Mouse (Mus musculus) left cerebral cortex, adult 11 months (tissue): Measurements from ENCODE around the gene Chfr.

Experiments used
- DNase-seq: peaks from one replicate; pipeline ENCODE4 v3.0.0; 2022; ENCODE audit warnings: low spot score

Chfr gene

DNA sequence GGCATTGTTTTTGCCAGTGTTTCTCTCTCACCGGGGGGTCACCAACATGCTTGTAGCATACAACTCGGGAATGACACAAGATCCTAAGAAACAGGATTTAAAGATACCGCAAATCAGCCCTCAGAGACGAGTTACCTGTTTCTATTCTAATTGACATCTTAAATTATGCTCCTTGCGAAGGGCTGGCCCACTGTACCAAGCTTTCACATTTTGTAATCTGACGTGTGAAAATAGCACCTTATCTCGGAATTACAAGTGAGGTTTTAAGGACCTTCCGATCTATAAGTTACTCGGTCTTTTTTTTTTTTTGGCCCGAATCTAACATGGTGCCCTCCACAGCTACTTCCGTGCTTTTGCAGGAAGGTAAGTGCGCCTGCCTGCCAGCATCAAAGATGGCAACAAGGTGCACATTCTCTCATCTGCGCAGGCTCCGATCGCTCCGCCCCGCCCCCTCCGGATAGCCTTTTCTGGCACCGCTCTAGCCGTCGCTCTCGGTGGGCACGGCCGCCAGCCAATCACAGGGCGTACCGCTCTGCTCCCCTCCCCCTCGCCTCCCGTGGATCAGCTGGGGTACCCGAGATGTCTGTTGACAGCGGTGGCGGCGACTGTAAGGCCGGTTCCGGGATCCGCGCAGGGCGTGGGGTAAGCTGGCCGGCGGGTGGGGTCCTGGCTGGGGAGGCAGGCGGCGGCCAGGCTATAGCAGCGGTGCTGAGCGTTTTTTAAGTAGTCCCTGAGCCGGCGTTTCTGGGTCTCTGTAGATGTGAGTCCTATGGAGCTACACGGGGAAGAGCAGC lies at the start of gene Chfr:
TSS of gene Chfr (plus strand) at position 550 of the 794 bp plus-strand sequence.
- peak; percentile 99 for DNase-seq

DNA sequence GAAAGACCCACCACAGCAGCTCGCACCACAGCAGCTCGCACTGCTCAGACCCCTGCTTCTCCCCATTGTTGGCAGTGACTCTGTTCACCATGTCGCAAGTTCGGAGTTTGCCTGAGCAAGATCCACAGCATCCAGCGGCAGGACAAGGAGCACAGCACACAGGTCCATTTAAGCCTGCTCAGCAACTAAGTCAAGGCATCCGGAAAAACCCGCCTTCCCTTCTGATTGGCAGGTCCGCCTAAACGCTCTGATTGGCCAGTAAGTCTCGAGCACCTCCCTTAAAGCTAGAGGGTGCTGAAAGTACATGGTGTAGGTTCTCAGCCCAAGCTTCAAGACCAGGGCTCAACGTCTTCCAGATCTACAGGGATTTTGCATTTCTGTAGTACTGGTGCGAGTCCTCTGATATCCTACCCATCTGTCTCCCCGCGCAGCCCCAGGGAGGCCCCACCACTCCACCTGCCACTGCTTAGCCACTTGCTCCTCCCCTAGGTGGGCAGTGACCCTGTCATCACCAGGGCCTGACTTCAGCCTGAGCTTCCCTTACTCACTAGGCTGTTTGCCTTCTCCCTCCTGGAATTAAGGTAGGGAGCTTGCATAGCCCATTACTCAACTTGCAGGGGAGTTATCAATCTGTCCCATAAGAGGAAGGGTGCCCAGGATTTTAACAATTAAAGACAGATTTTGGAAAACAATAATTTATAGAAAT lies 49.3 kb upstream of the Chfr start:
- DNase-seq: no peak

DNA sequence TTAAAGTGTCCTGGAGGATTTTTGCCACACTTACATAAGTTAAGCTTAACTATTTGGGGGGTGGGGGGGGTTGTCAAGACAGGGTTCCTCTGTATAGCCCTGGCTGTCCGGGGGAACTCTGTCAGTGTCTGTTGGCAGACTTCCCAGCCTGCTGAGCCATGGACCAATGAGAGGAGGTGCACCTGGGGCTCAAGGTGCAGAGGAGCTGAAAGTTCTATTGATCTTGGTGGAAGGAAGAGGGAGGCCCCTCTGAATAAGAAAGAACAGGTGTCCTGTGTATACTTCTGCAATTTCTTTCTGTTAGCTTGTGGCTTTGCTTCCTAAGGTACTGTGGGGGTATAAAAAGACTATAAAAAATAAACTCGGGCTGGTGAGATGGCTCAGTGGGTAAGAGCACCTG lies 44.1 kb upstream of the Chfr start:
- DNase-seq: no peak

DNA sequence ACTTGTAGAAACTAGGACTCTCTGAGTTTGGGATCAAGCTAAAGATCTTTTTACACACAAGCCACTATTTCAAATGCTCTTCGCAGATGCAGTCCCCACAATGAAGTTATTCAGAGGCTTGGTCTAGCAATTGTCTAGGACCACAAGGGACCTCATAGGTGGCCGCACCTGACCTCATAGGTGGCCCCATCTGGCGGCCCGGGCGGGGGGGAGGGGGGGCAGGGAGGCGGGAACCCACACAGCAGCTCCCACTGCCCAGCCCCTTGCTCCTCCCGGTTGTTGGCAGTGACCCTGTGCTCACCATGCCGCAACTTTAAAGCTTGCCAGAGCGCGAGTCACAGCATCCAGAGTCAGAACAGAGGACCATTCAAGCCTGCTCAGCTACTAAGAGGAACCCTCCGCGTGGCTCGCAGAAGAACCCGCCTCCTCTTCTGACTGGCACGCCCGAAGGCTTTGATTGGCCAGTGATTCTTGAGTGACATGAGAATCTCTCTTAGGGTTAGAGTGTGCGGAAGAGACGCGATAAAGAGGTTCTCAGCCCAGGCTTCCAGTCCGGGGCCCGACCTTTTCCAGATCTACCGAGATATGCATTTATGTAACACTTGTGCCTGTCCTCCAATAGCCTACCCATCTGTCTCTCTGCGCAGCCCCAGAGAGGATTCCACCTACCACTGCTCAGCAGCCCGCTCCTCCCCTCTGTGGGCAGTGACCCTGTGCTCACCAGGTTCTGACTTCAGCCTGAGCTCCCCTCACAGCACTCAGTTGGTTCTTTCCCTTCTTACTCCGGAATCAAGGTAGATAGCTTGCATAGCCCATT lies 41.4 kb upstream of the Chfr start, which contains the start of gene Gm35315:
TSS of gene Gm35315 (minus strand) at position 391 of the 817 bp plus-strand sequence.
- DNase-seq: peak; percentile 91

DNA sequence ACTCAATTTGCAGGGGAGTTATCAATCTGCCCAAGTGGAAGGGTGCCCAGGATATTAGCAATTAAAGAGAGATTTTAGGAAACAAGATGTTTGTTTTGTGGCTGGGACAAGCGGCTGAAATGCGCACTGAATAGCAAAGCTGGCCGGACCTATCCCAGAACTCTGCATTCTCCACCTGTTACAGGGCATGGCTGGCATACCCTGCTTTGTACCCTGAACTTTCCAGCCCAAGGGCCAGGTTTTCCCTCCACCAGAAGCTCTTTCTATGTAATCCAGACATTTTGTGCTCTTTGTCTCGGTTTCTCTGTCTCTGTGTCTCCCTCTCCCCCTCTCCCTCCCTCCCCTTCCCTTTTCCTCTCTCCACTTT lies 40.8 kb upstream of the Chfr start:
- no peak for DNase-seq

DNA sequence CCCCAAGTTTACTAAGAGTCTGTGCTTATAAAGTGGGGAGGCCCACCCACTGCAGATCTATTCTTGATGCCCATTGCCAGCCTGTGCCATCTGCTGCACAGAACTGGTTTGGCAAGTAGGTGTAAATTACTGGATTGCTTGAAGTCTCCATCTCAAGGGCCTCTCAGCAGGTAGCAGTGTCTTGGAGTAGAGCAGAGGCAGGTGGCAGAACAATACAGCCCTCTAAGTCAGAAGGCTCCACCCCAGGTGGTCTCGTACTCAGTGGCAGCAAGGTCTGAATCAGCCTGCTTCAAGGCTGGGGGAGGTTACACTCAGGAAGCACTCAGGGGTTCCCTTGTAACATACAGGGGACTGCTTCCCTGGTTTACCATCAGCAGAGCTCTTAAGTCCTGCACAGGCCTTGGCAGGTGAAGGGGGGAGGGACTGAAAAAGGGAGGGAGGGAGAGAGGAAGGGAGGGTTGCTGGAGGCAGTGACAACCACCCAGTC lies 36.6 kb upstream of the Chfr start:
- DNase-seq: peak; percentile 44

DNA sequence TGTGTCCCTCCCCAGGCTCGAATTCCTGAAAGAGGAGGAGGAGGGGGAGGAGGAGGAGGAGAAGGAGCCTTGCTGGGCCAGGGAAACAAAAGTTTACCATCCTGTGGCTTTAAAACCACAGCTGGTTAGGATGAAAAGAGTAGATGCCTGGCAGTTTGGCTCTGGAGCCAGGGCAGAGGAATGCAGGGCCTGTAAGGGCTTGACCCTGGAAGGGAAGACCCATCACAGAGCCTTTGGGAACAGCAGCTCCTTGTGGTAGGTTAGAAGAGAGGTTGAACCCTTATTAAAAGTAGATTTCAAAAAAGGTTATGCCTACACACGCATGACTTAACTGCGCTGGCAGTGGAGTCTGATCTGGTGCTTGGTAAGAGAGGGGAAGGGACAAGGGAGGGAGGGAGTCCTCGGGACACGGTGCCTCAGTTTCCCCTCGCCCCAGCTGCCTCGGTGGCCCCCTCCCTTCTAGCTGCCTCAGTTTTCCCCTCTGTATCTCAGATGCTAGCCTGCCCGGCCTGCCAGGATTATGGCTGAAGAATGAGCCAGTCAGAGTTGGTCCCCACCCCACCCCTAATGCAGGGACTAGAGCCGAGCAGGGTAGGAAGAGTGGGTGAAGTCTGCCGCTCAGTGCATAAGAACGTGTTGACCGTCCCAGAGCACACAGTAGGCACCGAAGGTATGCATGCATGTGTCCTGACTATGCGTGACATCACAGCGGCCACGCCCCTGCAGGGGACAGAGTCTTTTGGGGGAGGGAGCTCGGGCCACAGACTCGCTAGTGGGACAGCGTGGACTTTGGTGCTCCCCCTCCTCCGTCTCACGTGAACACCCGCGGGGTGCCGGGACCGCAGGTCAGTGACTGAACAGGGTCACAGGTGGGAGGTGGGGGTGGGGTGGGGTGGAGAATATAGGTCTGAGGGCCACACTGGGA lies 35.7 kb upstream of the Chfr start, which contains the start of gene Plcxd1:
TSS of gene Plcxd1 (plus strand) at position 314 of the 925 bp plus-strand sequence.
- DNase-seq: no peak

DNA sequence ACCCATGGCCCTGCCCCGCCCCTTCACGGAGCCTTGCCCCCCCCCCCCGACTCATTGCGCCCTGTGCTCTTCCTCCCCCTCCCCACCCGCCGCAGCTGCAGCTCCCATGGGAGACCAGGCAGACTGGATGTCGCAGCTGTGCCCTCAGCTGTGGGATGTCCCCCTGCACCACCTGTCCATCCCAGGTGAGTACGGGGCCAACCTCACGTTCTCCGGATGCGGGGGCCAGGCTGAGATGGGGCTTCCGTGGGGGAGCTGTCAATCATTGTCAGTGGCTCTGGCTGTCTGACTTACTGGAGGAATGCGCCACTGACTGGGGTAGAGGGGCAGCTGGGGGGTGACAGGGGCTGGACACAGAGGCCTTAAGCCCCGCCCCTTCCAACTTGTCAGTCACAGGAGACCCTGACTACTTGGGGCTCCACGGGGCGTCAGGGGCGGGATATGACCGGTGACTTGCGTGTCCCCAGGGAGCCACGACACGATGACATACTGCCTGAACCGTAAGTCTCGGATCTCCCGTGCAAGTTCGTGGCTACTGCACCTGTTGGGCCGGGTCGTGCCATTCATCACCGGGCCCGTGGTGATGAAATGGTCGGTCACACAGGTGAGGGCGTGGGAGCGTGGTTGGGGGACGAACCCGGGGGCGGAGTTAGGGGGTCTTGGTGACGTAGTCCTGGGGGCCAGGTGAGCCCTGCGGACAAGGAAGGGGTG lies 34.6 kb upstream of the Chfr start:
- peak; percentile 46 for DNase-seq

DNA sequence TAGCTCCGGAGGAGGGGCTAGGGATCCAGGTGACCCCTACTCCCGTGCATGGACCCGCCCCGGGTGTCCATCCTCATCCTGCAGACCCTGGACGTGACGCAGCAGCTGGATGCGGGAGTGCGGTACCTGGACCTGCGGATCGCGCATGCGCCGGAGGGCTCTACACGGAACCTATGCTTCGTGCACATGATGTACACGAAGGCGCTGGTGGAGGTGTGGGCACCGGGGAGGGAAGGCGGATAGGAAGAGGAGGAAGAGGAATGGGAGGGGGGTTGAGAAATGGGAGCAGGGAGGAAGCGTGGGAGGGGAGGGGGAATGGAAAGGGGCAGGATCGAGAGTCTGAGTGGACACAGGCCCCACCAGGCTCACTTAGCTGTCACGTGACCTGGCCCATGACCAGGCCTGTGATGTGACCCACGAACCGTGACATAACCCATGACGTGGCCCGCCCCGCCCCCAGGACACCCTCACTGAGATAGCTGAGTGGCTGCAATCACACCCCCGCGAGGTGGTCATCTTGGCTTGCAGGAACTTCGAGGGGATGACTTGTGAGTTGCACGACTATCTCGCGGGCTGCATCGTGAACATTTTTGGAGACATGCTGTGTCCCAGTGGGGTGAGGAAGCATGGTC lies 33.8 kb upstream of the Chfr start:
- DNase-seq: peak; percentile 63

DNA sequence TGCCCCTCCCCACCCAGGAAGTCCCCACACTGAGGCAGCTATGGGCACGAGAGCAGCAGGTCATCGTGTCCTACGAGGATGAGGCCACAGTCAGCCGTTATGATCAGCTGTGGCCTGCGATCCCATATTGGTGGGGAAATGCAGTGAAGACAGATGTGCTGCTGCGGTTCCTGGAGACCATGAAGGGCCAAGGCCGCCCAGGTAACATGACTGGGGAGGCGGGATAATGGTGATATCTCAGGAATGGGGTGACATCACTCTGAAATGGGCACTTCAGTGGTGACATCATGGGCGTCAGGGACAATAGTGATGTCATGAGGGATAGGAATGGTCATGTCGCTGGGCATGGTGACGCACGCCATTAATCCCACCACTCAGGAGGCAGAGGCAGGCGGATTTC lies 33.2 kb upstream of the Chfr start:
- no peak for DNase-seq

DNA sequence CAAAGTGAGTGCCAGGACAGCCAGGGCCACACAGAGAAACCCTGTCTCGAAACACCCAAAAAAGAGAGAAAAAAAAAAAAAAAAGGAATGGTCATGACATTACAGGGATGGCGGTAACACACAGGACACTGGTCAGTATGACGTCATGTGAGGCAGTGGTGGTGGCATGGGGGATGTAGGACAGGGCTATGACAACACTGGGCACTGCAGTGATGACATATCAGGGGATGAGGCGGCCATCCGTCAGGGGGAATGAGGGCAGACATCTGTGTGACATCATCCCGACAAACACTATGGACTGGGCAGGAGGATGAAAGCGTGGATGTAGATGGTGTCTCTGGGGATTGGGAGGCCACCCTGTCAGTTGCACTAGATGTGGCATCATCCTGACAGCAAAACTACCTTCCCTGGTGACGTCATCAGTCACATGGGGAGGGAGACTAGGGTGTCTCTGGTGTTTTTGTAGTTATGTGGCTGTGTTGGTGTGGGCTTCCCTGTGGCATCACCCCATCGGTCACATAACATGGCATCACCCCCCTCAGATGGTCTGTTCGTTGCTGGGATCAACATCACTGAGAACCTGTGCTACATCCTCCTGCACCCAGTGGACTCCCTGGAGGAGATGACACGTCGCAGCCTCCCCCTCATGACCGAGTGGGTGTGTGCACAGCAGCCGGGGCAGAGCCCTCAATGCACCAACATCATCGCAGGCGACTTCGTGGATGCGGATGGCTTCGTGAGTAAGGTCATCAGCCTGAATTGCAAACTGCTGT lies 32.6 kb upstream of the Chfr start:
- DNase-seq: no peak

DNA sequence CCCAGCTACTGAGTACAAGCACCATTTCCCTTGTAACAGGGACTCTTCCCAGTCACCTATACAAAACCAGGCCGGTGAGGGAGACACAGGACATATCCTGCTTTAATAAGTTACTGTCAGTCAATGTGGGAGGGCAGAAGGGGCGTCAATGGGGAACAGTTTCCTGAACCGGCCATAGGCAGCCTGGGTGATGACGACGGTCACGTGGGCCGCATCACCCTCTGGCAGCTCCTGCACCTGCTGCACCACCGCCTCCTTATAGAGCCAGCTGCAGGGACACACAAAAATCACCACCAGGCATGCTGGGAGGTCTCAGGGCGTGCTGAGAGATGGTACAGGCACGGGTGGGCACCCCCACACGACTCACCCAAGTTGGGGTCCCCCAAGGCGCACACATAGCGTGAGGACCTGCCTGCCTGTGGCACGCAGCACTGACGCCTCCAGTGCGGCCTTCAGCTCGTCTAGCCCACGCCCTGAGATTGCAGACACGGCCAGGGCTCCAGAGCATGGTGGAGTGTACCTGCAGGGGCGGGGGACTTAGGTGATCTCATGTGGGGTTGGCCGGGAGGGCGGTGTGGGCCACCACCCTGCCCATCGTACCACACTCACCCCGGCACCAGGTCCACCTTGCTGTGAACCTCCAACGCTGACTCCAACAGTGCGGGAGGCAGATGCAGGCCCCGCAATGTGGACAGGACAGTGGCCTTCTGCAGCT lies 31.6 kb upstream of the Chfr start:
- DNase-seq: no peak

DNA sequence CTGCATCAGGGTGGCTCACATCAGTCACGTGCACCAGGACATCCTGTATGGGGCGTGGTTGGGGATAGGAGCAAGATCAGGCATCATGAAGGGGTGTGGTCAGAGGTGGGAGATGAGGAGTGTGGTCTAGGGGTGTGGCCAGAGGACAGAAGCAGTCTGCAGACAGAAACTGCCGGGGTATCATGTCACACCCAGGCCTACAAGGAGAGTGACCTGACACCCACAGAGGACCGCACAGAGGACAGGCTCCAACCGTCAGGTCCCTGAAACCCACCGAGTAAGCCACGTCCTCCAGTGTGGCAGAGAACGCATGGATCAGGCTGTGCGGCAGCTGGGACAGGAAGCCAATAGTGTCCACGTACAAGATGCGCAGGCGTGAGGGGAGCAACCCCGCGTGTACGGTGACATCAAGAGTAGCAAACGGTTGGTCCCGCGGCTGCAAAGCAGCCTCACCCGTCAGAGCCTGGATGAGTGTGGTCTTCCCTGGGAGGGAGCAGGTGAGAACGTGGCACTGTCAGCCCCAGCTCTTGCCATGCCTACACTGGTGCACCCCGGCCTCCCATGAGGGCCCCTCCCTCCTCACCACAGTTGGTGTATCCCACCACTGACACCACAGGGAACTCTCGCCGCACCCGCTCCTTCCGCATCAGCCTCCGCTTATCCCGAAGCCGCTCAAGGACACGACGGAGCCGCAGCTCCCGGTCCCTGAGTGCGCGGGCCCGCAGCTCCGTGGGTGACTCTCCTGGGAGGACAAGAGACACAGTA lies 30.8 kb upstream of the Chfr start:
- no peak for DNase-seq

DNA sequence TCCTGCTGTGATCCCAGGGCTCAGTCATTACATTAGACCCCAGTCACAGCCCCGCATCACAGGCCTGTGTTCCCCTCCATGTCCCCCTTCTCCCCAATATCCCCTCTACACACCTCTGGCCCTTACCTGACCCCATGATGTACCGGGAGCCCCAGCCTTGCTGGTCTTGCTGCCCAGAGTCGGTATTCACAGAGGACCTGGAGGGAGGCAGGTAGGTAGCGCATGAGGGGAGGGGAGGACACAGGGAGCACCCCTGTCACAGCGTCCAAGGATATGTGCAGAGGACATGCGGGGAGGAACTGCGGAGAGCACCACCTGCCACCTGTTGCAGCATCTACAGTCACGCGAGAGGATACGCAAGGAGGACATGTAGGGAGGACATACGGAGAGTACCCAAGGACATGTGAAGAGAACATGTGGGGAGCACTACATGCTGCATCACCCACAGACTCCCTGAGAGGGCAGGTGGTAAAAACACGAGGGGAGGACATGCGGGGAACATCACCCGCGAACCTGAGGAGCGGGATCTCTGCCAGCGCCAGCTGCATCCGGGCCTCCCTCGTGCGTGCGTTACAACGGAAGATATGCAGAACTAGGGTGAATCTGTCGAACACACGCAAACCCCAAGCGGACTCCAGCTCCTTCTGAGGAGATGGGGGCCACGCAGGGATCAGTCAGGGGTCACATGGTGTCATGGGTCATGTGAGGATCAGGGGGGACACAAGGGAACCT lies 29.3 kb upstream of the Chfr start:
- no peak for DNase-seq

DNA sequence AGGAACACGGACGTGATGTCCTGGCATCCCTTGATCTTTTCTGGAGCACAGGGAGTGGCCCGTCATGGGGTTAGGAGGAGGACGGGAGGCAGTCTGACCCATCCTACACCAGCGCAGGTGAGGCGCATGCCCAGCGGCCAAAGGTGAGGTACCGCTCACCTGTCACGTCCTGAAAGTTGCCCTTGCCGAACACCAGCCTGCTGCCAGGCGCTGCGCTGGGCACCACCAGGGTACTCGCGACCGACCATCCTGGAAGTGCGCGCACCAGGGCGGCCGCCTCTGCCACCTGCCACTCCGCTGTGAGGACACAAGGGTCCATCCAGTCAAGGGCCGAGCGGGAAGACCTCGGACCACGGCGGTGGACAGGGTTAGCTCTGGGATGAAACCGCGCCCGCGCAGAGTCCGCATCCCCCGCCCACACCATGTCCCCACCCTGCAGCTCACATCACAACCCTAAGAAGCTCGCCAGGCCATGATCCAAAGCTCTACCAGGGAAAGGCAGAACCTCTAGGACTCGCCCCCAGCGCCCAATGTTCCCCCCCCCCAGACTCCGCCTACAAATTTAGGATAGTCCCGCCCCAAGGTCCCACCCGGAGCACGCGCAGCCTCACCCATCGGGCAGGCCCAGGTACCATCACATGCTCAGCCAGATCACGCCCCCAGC lies 28.6 kb upstream of the Chfr start:
- peak; percentile 43 for DNase-seq

DNA sequence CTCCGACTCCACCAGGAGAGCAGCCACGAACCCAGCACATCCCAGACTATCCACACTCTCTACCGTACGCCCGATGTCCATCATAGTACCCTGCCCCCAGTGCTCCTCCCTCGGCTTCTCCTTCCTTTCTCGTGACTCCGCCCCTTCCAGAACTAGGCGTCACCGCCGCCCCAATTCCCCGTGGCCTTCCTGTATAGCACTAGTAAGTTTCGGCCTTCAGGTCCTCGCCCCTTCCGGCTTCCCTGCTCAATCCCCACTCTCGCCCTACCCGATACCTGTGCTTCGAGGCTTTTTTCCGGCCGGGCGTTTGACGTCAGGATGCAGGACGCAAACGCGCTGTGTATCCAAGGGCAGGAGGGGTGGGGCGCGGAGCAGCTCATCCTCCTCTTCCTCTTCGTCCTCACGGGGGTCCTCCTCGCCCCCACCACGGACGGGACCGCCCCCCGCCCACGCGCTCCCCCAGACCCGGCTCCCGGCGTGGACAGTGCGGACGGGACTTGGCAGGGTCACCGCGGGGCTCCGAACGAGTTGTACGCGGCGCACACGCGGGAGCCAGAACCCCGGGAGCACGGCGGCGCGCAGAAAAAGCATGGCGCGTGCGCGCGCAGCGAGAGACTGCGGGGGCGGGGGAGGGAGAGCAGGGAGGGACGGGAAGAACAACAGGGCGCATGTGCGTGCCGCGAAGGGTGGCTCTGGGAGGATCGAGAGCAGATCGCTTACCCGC lies 27.9 kb upstream of the Chfr start, which contains the start of gene Gtpbp6:
TSS of gene Gtpbp6 (minus strand) at position 617 of the 724 bp plus-strand sequence.
- peak; percentile 93 for DNase-seq
